Comparison of ENCODE assay signal across 22 mouse cellular contexts in genomic region chr4:155973239-155973638, GRCm38 (mm10). TPM values are rescaled to one million over a fixed set of nuclear protein-coding genes. Genes with fewer than 3 reads are reported as not detected.
A peak's percentile ranks its signal among the peaks of the same experiment; 100 is the strongest.
DNase-seq lines count a peak whose midpoint lies in the region; ATAC-seq and TF ChIP-seq lines count a peak whose summit lies in the region.
"Had no signal": no experiment of that assay in that cellular context is flagged by ENCODE, and none has a peak within 500 bp of the region (broad histone marks: within the 10 kb centered on the region; RNA-seq: fewer than 3 reads in every experiment).

No protein-coding gene starts in this region.

- no peaks in the 10 kb centered on the region for H3K9me3 ChIP-seq in kidney, embryonic 15.5 days (replicated peaks)
- no peaks in the 10 kb centered on the region for H3K9me3 ChIP-seq in lung, postnatal 0 days (ENCODE audit: low read length)
- H3K9me3 ChIP-seq: limb, embryonic 12.5 days; liver, embryonic 12.5 days; neural tube, embryonic 15.5 days had no signal

- TF ChIP-seq CTCF in lung, postnatal 0 days (IDR thresholded peaks at IDR 0.05) = 0 out of 2 replicates have a peak, but pooled peaks have one; percentile 7

- no peaks in the 10 kb centered on the region for H3K27me3 ChIP-seq in kidney, embryonic 15.5 days
- no peaks in the 10 kb centered on the region for H3K27me3 ChIP-seq in lung, postnatal 0 days (replicated peaks; ENCODE audit: insufficient read depth, low read length)
- H3K27me3 ChIP-seq: forebrain, embryonic 13.5 days; limb, embryonic 12.5 days; liver, embryonic 12.5 days; neural tube, embryonic 15.5 days; Patski had no signal

- no peak overlapping the region for H3K9ac ChIP-seq in kidney, embryonic 15.5 days
- no peak overlapping the region for H3K9ac ChIP-seq in lung, postnatal 0 days (replicated peaks; ENCODE audit: low read depth)
- H3K9ac ChIP-seq: forebrain, embryonic 13.5 days; limb, embryonic 12.5 days; liver, embryonic 12.5 days; neural tube, embryonic 15.5 days had no signal

- H3K4me3 ChIP-seq in kidney, embryonic 15.5 days (replicated peaks) = no peak overlapping the region
- H3K4me3 ChIP-seq in lung, postnatal 0 days (ENCODE audit: low read depth, low read length) = no peak overlapping the region
- H3K4me3 ChIP-seq: forebrain, embryonic 13.5 days; limb, embryonic 12.5 days; liver, embryonic 12.5 days; neural tube, embryonic 15.5 days had no signal

- peaks cover 38% of the 10 kb centered on the region for H3K4me1 ChIP-seq in kidney, embryonic 15.5 days
- H3K4me1 ChIP-seq in lung, postnatal 0 days (ENCODE audit: insufficient read depth, low read depth, low read length) = no peaks in the 10 kb centered on the region
- H3K4me1 ChIP-seq: forebrain, embryonic 13.5 days; limb, embryonic 12.5 days; neural tube, embryonic 15.5 days had no signal

- H3K4me2 ChIP-seq in kidney, embryonic 15.5 days = no peak overlapping the region
- no peak overlapping the region for H3K4me2 ChIP-seq in lung, postnatal 0 days (replicated peaks; ENCODE audit: low read depth, low read length)
- H3K4me2 ChIP-seq: forebrain, embryonic 13.5 days; heart, embryonic 11.5 days; limb, embryonic 12.5 days; liver, embryonic 12.5 days; neural tube, embryonic 15.5 days had no signal

- ATAC-seq in kidney, embryonic 15.5 days (replicated peaks; ENCODE audit: low FRiP score) = peak; percentile 82
- no peak for ATAC-seq in lung, postnatal 0 days
- ATAC-seq in common myeloid progenitor, adult 5-6 weeks (replicated peaks; ENCODE audit: low read depth, poor library complexity, severe bottlenecking) = peak; percentile 59; the same call in 1 of the 2 replicates
- ATAC-seq in megakaryocyte-erythroid progenitor cell, adult 5-6 weeks (replicated peaks; ENCODE audit: low FRiP score, low TSS enrichment, poor library complexity, severe bottlenecking) = 0 out of 2 replicates have a peak, but pooled peaks have one; percentile 20
- ATAC-seq: forebrain, embryonic 13.5 days; hindbrain, embryonic 16.5 days; liver, embryonic 12.5 days; Patski had no signal

- H3K27ac ChIP-seq in kidney, embryonic 15.5 days = peak overlapping the region; percentile 77
- H3K27ac ChIP-seq in lung, postnatal 0 days (ENCODE audit: low read length) = no peak overlapping the region
- H3K27ac ChIP-seq: forebrain, embryonic 13.5 days; limb, embryonic 12.5 days; liver, embryonic 12.5 days; neural tube, embryonic 15.5 days had no signal

- WGBS in kidney, embryonic 15.5 days = 43% methylated on average over 2 of the region's 2 CpGs
- 87% methylated on average over 2 of the region's 2 CpGs for WGBS in lung, postnatal 0 days

- no peaks in the 10 kb centered on the region for H3K36me3 ChIP-seq in kidney, embryonic 15.5 days
- H3K36me3 ChIP-seq in lung, postnatal 0 days (ENCODE audit: insufficient read depth, low read length) = no peaks in the 10 kb centered on the region
- H3K36me3 ChIP-seq: limb, embryonic 12.5 days; liver, embryonic 12.5 days; neural tube, embryonic 15.5 days had no signal

- no peak for TF ChIP-seq EP300 in lung, postnatal 0 days (IDR thresholded peaks at IDR 0.05)

- no peak for DNase-seq in kidney, adult 11 months
- DNase-seq in lung, postnatal 0 days (ENCODE audit: low spot score) = no peak
- DNase-seq in lung, postnatal 10 days = no peak
- DNase-seq in adrenal gland, postnatal 14 days = no peak
- DNase-seq: adrenal gland, adult 8-10 months; cerebellum, adult 2 months; cerebellum, postnatal 25 days; embryo, embryonic 11 days; gastrocnemius, postnatal 10 days; kidney, postnatal 10 days; lung, adult 2 months; lung, postnatal 36 days had no signal

RNA-seq across cellular contexts. Expression of gene C1qtnf12, which starts 11.1 kb away (rescaled TPM):
- polyA plus RNA-seq in kidney, embryonic 15.5 days (2015; fragmentation: Nextera tagmentation; extraction: Ambion mirVana) = 118 and 121 TPM in 2 replicates
- polyA plus RNA-seq in lung, postnatal 0 days (2015; fragmentation: Nextera tagmentation; extraction: Ambion mirVana) = 30.6 and 36.2 TPM in 2 replicates
- total RNA-seq in common myeloid progenitor, adult 5-6 weeks (2017) = 70.8 and 78.2 TPM in 2 replicates
- 923 and 965 TPM in 2 replicates for total RNA-seq in megakaryocyte-erythroid progenitor cell, adult 5-6 weeks (2014; fragmentation: Nextera tagmentation)
- 161 and 357 TPM in 2 replicates for total RNA-seq in megakaryocyte-erythroid progenitor cell, adult 5-6 weeks (2017)
- total RNA-seq in adrenal gland, postnatal 14 days (2021) = 94.0 and 105 TPM in 2 replicates

RNA-seq across cellular contexts. Expression of gene B3galt6, which starts 19.2 kb away (rescaled TPM):
- 17.5 and 18.1 TPM in 2 replicates for polyA plus RNA-seq in kidney, embryonic 15.5 days (2015; fragmentation: Nextera tagmentation; extraction: Ambion mirVana)
- polyA plus RNA-seq in lung, postnatal 0 days (2015; fragmentation: Nextera tagmentation; extraction: Ambion mirVana) = 6.8 TPM in 2 replicates
- total RNA-seq in common myeloid progenitor, adult 5-6 weeks (2017) = 7.5 and 9.0 TPM in 2 replicates
- total RNA-seq in megakaryocyte-erythroid progenitor cell, adult 5-6 weeks (2014; fragmentation: Nextera tagmentation) = 7.6 and 9.4 TPM in 2 replicates
- total RNA-seq in megakaryocyte-erythroid progenitor cell, adult 5-6 weeks (2017) = 11.0 and 11.7 TPM in 2 replicates
- 5.8 and 6.5 TPM in 2 replicates for total RNA-seq in adrenal gland, postnatal 14 days (2021)

RNA-seq across cellular contexts. Expression of gene Sdf4, which starts 19.4 kb away (rescaled TPM):
- 158 and 161 TPM in 2 replicates for polyA plus RNA-seq in kidney, embryonic 15.5 days (2015; fragmentation: Nextera tagmentation; extraction: Ambion mirVana)
- polyA plus RNA-seq in lung, postnatal 0 days (2015; fragmentation: Nextera tagmentation; extraction: Ambion mirVana) = 155 and 166 TPM in 2 replicates
- total RNA-seq in common myeloid progenitor, adult 5-6 weeks (2017) = 125 and 157 TPM in 2 replicates
- total RNA-seq in megakaryocyte-erythroid progenitor cell, adult 5-6 weeks (2014; fragmentation: Nextera tagmentation) = 48.2 and 74.4 TPM in 2 replicates
- 137 and 143 TPM in 2 replicates for total RNA-seq in megakaryocyte-erythroid progenitor cell, adult 5-6 weeks (2017)
- total RNA-seq in adrenal gland, postnatal 14 days (2021) = 209 and 225 TPM in 2 replicates

RNA-seq across cellular contexts. Expression of gene Ube2j2, which starts 29.6 kb away (rescaled TPM):
- 110 and 113 TPM in 2 replicates for polyA plus RNA-seq in kidney, embryonic 15.5 days (2015; fragmentation: Nextera tagmentation; extraction: Ambion mirVana)
- polyA plus RNA-seq in lung, postnatal 0 days (2015; fragmentation: Nextera tagmentation; extraction: Ambion mirVana) = 66.6 and 67.0 TPM in 2 replicates
- 91.5 and 103 TPM in 2 replicates for total RNA-seq in common myeloid progenitor, adult 5-6 weeks (2017)
- 76.0 and 111 TPM in 2 replicates for total RNA-seq in megakaryocyte-erythroid progenitor cell, adult 5-6 weeks (2014; fragmentation: Nextera tagmentation)
- 133 and 145 TPM in 2 replicates for total RNA-seq in megakaryocyte-erythroid progenitor cell, adult 5-6 weeks (2017)
- 76.3 and 78.4 TPM in 2 replicates for total RNA-seq in adrenal gland, postnatal 14 days (2021)

RNA-seq across cellular contexts. Expression of gene Tnfrsf4, which starts 40.4 kb away (rescaled TPM):
- polyA plus RNA-seq in kidney, embryonic 15.5 days (2015; fragmentation: Nextera tagmentation; extraction: Ambion mirVana) = 0.72 and 0.78 TPM in 2 replicates
- polyA plus RNA-seq in lung, postnatal 0 days (2015; fragmentation: Nextera tagmentation; extraction: Ambion mirVana) = 4.9 and 5.2 TPM in 2 replicates
- not detected in 2 replicates for total RNA-seq in common myeloid progenitor, adult 5-6 weeks (2017)
- 2.5 and 6.9 TPM in 2 replicates for total RNA-seq in megakaryocyte-erythroid progenitor cell, adult 5-6 weeks (2014; fragmentation: Nextera tagmentation)
- 1.8 and 5.6 TPM in 2 replicates for total RNA-seq in megakaryocyte-erythroid progenitor cell, adult 5-6 weeks (2017)
- 0.56 and 3.4 TPM in 2 replicates for total RNA-seq in adrenal gland, postnatal 14 days (2021)
- polyA plus RNA-seq: hindbrain, embryonic 16.5 days had no signal
